Mouse (Mus musculus) layer of hippocampus, adult 9-10 months (tissue): ENCODE data around the gene Olfr480.

Experiments used
- DNase-seq: peaks from one replicate; pipeline ENCODE4 v3.0.0; 2022; ENCODE audit warnings: low spot score

Gene Olfr480

DNA sequence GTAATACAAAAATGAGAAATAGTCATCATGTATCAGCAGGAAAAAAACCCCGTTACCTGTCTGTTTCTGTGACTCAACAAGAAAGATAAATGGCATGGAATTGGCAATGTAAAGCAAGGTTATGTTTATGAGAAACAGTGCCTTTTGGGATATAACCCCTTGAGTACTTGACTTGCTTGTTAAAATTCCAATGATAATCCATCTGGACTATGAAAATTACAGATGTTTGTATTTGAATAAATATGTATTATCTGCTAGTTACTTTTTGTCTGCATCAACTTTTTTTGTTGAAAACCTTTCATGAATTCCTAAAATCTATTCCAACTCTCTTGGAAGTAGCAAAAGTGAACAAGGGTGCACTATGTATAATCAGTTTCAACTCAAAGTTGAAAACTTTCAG lies at the start of gene Olfr480:
Olfr480 (minus strand) TSS at position 101 of the 400 bp plus-strand sequence.
- DNase-seq: no peak

DNA sequence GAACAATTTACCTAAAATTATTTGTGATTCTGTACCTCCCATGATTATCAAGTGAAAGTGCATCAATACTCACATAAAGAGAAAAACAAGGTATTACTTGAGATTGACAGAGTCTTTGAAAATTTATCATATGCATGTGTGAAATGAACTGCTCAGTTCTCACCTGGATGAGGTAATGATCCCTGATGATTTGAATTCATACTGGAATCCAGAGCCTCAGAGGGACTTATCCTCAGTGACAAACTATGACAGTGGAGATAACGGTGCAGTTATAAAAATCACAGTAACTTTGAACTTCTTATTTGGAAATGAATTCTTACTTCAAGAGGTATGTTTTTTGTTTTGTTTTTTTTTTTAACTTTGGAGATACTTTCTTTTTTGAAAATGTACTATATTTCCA lies 33.4 kb upstream of the Olfr480 start, which contains the start of gene Olfr483:
Olfr483 (plus strand) TSS at position 301 of the 400 bp plus-strand sequence.
- no peak for DNase-seq

DNA sequence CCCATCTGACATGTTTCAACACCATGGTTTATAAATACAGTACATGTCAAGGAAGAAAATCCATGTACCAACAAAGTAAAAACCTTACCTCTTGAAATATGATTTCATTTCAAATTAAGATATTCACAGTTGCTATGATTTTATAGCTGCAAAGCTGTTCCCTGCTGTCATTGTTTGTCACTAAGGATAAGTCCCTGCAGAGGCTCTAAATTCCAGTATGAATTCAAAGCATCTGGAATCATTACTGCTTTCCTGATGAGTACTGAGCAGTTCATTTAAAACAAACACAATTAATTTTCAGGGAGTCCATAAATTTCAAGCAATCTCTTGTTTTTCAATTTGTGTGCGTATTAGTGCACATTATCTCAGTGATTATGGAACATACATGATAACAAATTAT lies 30.3 kb upstream of the Olfr480 start, which contains the start of gene Olfr482:
Olfr482 (minus strand) TSS at position 101 of the 400 bp plus-strand sequence.
- no peak for DNase-seq

DNA sequence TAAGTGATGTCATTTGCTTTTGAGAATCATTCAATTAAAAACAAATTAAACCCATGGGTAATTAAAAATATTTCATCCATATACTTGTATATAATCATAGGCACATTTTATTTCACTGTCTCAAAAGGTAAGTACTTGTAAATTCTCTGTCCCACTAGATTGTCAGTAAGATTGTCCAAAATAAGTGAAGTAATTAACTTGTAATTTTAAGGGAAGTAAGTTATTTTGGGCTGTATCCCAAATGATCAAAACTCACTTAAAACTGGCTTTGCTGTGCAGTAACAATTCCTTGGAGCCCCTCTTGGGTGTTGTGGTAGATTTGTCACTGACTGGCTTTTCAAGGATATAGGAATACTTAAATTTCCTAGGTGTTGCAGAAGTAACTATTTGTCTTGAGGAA lies 12.4 kb upstream of the Olfr480 start, which contains the start of gene Olfr481:
Olfr481 (plus strand) TSS at position 301 of the 400 bp plus-strand sequence.
- DNase-seq: no peak

DNA sequence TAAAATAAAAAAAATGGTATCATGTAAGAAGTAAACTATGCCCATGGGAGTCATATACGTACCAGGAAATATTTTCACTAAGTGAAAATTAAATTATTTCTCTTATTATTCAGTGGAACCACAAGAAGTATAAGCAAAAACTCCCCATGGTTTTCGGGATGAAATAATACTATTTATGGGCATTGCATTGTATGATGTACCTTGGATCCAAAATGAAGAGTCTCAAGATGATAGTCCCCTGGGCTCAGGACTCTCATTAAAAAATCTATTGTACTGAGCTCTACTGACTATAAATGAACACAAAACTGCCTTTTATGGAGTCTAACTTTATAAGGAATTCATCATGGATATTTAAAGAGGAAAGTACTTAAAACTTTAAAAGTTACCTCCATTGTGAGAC lies 16.8 kb downstream of the Olfr480 start, which contains the start of gene Olfr479:
Olfr479 (plus strand) TSS at position 301 of the 400 bp plus-strand sequence.
- DNase-seq: no peak

DNA sequence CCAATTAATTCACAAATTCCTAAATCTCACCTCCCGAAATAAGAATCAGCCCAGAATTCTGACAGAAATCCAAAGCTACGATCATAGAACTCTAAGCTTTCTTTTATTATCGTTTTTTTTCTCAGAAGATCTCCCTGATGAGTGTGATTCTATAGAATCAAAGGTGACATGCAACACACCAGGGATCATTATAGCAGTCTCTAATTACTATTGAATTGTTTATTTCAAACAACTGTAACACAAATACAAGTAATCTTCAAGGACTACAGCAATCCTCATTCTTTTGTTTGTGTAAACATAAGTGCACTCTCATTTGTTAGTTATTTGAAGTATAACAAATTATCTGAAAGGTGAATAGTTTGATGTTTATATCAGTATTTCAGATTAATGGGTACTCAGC lies 33.3 kb downstream of the Olfr480 start, which contains the start of gene Olfr478:
Olfr478 (minus strand) TSS at position 101 of the 400 bp plus-strand sequence.
- no peak for DNase-seq
